Mouse (Mus musculus): ENCODE results near the gene Raver2.

Raver2 gene

GRCm38 (mm10) chr4:101107122-101107521 is 38.3 kb downstream of the Raver2 start:
- DNase-seq (ENCODE audit: low spot score in 2 of 2), result no peak

GRCm38 (mm10) chr4:101121002-101121401 is 52.2 kb downstream of the Raver2 start:
- DNase-seq (ENCODE audit: low spot score in 2 of 2), result no peak

- DNase-seq (ENCODE audit: low spot score in 2 of 2), result no peak
Measured at GRCm38 (mm10) chr4:101135013-101135412, 66.2 kb downstream of the Raver2 start.

GRCm38 (mm10) chr4:101135909-101136308 is 67.1 kb downstream of the Raver2 start:
- DNase-seq (ENCODE audit: low spot score in 2 of 2), result no peak

GRCm38 (mm10) chr4:101137975-101138374 is 69.2 kb downstream of the Raver2 start:
- DNase-seq (ENCODE audit: low spot score in 2 of 2), result no peak

GRCm38 (mm10) chr4:101141768-101142167 is 73.0 kb downstream of the Raver2 start:
- DNase-seq (ENCODE audit: low spot score in 2 of 2), result no peak

GRCm38 (mm10) chr4:101143901-101144300 is 75.1 kb downstream of the Raver2 start:
- DNase-seq (ENCODE audit: low spot score in 2 of 2), result no peak

- no peak for DNase-seq (ENCODE audit: low spot score in 2 of 2)
Measured at GRCm38 (mm10) chr4:101144361-101144760, 75.6 kb downstream of the Raver2 start.

- DNase-seq (ENCODE audit: low spot score in 2 of 2), result no peak
Measured at GRCm38 (mm10) chr4:101144790-101145189, 76.0 kb downstream of the Raver2 start.

- peak; percentile 40 to 70 for DNase-seq (ENCODE audit: low spot score in 2 of 2)
Measured at GRCm38 (mm10) chr4:101146047-101146745, 77.4 kb downstream of the Raver2 start.

- DNase-seq (ENCODE audit: low spot score in 2 of 2), result no peak
Measured at GRCm38 (mm10) chr4:101146891-101147655, 78.3 kb downstream of the Raver2 start.

- DNase-seq (ENCODE audit: low spot score in 2 of 2), result no peak
Measured at GRCm38 (mm10) chr4:101155541-101155940, 86.8 kb downstream of the Raver2 start.

GRCm38 (mm10) chr4:101157476-101157875 is 88.7 kb downstream of the Raver2 start:
- no peak for DNase-seq (ENCODE audit: low spot score in 2 of 2)

- DNase-seq (ENCODE audit: low spot score in 2 of 2), result no peak
Measured at GRCm38 (mm10) chr4:101158282-101158681, 89.5 kb downstream of the Raver2 start.

- DNase-seq (ENCODE audit: low spot score in 2 of 2), result no peak
Measured at GRCm38 (mm10) chr4:101159191-101159764, 90.5 kb downstream of the Raver2 start.

GRCm38 (mm10) chr4:101160821-101161220 is 92.0 kb downstream of the Raver2 start:
- DNase-seq (ENCODE audit: low spot score in 2 of 2), result no peak

- DNase-seq (ENCODE audit: low spot score in 2 of 2), result no peak
Measured at GRCm38 (mm10) chr4:101164189-101164588, 95.4 kb downstream of the Raver2 start.

GRCm38 (mm10) chr4:101164673-101165072 is 95.9 kb downstream of the Raver2 start:
- DNase-seq (ENCODE audit: low spot score in 2 of 2), result no peak

- no peak for DNase-seq (ENCODE audit: low spot score in 2 of 2)
Measured at GRCm38 (mm10) chr4:101165776-101166175, 97.0 kb downstream of the Raver2 start.

- no peak for DNase-seq (ENCODE audit: low spot score in 2 of 2)
Measured at GRCm38 (mm10) chr4:101167777-101168176, 99.0 kb downstream of the Raver2 start.

GRCm38 (mm10) chr4:101168189-101168778 is 99.5 kb downstream of the Raver2 start:
- DNase-seq (ENCODE audit: low spot score in 2 of 2), result peak in 1 of 2 experiments; percentile 61

- DNase-seq (ENCODE audit: low spot score in 2 of 2), result no peak
Measured at GRCm38 (mm10) chr4:101172738-101173137, 104.0 kb downstream of the Raver2 start.
